Mouse (Mus musculus): ENCODE results near the gene Rb1.

DNA sequence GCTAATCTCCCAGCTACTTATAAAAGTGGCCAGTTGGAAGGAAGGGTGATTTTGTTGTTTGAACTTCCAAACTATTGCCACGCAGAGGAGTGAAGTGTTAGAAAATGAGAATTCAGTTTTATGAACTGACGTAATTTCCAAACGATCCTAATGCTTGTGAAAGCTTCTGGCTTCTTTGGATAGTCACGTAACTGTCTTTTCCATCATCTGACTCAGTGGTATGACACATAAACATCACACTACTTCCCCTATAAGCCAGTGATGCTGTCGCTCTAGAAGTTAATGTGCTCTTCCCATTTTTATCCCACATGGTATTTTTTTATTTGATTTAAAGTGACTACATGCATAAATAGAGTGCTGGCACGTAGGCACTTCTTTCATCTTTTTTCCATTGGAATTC lies 157.0 kb downstream of the Rb1 start:
- TF ChIP-seq CTCF (IDR thresholded peaks at IDR 0.05; ENCODE audit: low read depth, low read length) (no peak), EP300 (IDR thresholded peaks at IDR 0.05; ENCODE audit: insufficient read depth, low read depth, low read length) (no peak), POLR2A (IDR thresholded peaks at IDR 0.05; ENCODE audit: insufficient read depth, low read length) (no peak)
